Mouse (Mus musculus): ENCODE data around the gene Cmpk2.

DNA sequence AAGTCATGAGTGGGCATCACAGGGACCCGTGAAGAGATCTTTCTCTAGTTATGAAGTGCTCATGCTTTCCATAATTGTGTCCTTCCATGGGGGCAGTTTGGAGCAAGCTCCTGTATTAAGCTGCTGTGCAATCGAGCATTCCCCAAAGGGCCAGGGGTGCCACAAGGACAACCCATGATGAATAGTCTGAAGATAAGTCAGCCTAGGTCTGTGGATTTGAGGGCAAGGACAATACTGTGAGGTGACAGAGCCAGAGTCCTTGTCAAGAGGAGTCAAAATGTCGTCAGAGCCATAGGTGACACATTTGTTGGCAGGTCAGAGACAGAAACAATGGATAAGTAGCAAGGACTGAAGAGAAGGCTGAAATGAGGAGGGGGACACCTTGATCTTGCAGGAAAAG is 49.2 kb downstream of the Cmpk2 start:
- TF ChIP-seq CTCF (IDR thresholded peaks at IDR 0.05; ENCODE audit: extremely low read depth, insufficient read depth, low read length) = no peak
- TF ChIP-seq POLR2A (IDR thresholded peaks at IDR 0.05; ENCODE audit: extremely low read depth, insufficient read depth, low read length) = no peak
